Mouse (Mus musculus) intestine, embryonic 16.5 days (tissue): ENCODE data around the gene A730009L09Rik. TPM values are rescaled to one million over a fixed set of nuclear protein-coding genes. Genes with fewer than 3 reads are reported as not detected.

ENCODE experiments used
- ATAC-seq: fragments of 200-750 bp; cut with Nextera tagmentation; 2 replicates; pipeline ENCODE4 v1.8.0; 2017; ENCODE audit warnings: moderate TSS enrichment, moderate library complexity
- H3K27ac ChIP-seq: fragments of 300-500 bp; sonication (generic); 2 replicates; pipeline ENCODE4 v1.5.1; 2014; ENCODE audit warnings: mild to moderate bottlenecking, low read length
- H3K27me3 ChIP-seq: fragments of 300-500 bp; sonication (generic); replicated peaks from 2 replicates; pipeline ENCODE4 v1.6.1; 2014; ENCODE audit warnings: low read length, control low read depth, mixed read lengths; ENCODE audit not compliant: control insufficient read depth, insufficient read depth
- H3K36me3 ChIP-seq: fragments of 300-500 bp; sonication (generic); 2 replicates; pipeline ENCODE4 v1.6.1; 2014; ENCODE audit warnings: low read length, control low read depth; ENCODE audit not compliant: control insufficient read depth, insufficient read depth
- H3K4me1 ChIP-seq: fragments of 300-500 bp; sonication (generic); 2 replicates; pipeline ENCODE4 v1.6.1; 2014; ENCODE audit warnings: low read length, control low read depth, mixed read lengths; ENCODE audit not compliant: control insufficient read depth, insufficient read depth
- H3K4me2 ChIP-seq: fragments of 300-500 bp; sonication (generic); 2 replicates; pipeline ENCODE4 v1.6.1; 2014; ENCODE audit warnings: low read depth, low read length, control low read depth
- H3K4me3 ChIP-seq: fragments of 300-500 bp; sonication (generic); 2 replicates; pipeline ENCODE4 v1.5.1; 2014; ENCODE audit warnings: mild to moderate bottlenecking, low read length
- H3K9ac ChIP-seq: fragments of 300-500 bp; sonication (generic); 2 replicates; pipeline ENCODE4 v1.6.1; 2014; ENCODE audit warnings: low read depth, low read length
- H3K9me3 ChIP-seq: fragments of 300-500 bp; sonication (generic); 2 replicates; pipeline ENCODE4 v1.6.1; 2016; ENCODE audit warnings: low read length, control low read depth; ENCODE audit not compliant: control insufficient read depth
- WGBS: fragments of 180-500 bp; shearing (Covaris S2); extraction: QIAGEN DNeasy Blood & Tissue Kit; methylation state at CpG from one replicate; pipeline ENCODE4 v1.1.7; 2014; 5-methylcytosine and 5-hydroxymethylcytosine counted together
- polyA plus RNA-seq: library from polyadenylated mRNA; unstranded; fragments of >200 nt; fragmentation: Nextera tagmentation; extraction: Ambion mirVana; gene quantifications from 2 replicates; pipeline ENCODE4 v1.2.1, GENCODE M21; 2015

A730009L09Rik gene
- polyA plus RNA-seq, 1 experiment from 2014 or later = not detected

DNA sequence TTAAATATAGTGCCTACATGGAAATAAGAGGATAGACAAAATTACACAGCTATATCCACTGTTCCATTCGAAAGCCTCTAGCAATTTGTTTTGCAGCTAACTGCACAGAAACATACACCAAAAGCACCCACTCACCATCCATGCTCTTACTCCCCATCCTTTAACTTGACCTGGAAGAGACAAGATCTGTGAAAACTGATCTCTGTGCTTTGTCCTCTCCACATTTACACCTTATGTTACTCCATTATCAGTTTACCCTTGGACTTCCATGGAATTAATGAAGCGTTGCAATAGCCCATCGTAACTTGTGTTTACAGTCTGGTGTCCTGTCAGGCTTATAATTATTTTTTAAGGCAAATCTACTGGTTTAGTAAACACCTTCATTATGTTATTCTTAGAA, 20.1 kb upstream of the A730009L09Rik start:
- Histone ChIP-seq H3K4me3 (no peak overlapping the region), H3K4me2 (no peak overlapping the region), H3K4me1 (no peaks in the 10 kb centered on the region), H3K27ac (no peak overlapping the region), H3K27me3 (no peaks in the 10 kb centered on the region), H3K9me3 (no peaks in the 10 kb centered on the region), H3K9ac (no peak overlapping the region), H3K36me3 (no peaks in the 10 kb centered on the region)
- no peak for ATAC-seq
- WGBS = 80% methylated on average over 3 of the region's 3 CpGs

DNA sequence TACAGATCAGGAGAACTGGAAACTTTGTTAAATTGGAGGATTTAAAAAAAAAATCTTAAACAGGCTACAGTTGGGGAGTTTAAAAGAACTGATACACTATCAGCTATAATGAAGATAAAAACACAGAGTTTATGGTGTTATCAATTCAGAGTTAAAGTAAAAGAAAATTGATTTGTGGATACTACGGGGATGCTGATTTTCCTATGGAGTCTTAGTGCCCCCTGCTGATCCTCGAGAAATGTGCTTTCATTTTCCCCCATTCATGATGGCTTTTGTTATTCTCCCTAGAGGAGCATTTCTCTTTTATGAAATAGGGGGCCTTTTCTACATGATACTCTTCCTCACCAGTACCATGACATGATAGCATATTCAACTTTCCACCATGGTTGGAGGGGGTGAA, 19.5 kb upstream of the A730009L09Rik start:
- WGBS = 37% methylated on average over 2 of the region's 2 CpGs

DNA sequence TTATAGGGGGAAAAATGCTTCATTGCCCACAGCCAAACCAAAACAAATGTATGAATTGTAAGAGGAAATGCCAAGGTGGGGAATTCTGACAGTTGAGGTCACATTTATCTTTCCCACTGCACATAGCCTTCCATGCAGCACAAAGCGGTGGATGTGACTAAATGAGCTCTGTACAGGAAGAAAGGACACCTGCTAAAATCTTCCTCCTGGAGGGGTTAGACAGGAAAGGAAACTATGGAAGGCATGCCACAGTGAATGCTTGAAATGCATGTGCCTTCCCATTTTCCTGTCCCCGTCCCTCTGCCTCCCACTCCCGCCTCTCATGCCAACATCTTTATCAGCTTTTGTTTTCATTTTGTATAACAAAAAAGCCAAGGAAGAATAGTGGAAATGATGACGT, 7.2 kb upstream of the A730009L09Rik start:
- no peak overlapping the region for H3K4me2 ChIP-seq
- H3K4me3 ChIP-seq = no peak overlapping the region
- WGBS = 78% methylated on average over 4 of the region's 4 CpGs
- no peaks in the 10 kb centered on the region for H3K27me3 ChIP-seq
- H3K9ac ChIP-seq = no peak overlapping the region
- no peak for ATAC-seq
- H3K27ac ChIP-seq = no peak overlapping the region
- H3K36me3 ChIP-seq = no peaks in the 10 kb centered on the region
- H3K4me1 ChIP-seq = no peaks in the 10 kb centered on the region
- no peaks in the 10 kb centered on the region for H3K9me3 ChIP-seq

More for the DNA sequence above, 19.5 kb upstream of the A730009L09Rik start:
- no peak overlapping the region for H3K4me2 ChIP-seq
- H3K9me3 ChIP-seq = no peaks in the 10 kb centered on the region
- H3K4me3 ChIP-seq = no peak overlapping the region
- no peaks in the 10 kb centered on the region for H3K36me3 ChIP-seq
- no peak for ATAC-seq
- no peak overlapping the region for H3K27ac ChIP-seq
- no peaks in the 10 kb centered on the region for H3K27me3 ChIP-seq
- no peaks in the 10 kb centered on the region for H3K4me1 ChIP-seq
- H3K9ac ChIP-seq = no peak overlapping the region

DNA sequence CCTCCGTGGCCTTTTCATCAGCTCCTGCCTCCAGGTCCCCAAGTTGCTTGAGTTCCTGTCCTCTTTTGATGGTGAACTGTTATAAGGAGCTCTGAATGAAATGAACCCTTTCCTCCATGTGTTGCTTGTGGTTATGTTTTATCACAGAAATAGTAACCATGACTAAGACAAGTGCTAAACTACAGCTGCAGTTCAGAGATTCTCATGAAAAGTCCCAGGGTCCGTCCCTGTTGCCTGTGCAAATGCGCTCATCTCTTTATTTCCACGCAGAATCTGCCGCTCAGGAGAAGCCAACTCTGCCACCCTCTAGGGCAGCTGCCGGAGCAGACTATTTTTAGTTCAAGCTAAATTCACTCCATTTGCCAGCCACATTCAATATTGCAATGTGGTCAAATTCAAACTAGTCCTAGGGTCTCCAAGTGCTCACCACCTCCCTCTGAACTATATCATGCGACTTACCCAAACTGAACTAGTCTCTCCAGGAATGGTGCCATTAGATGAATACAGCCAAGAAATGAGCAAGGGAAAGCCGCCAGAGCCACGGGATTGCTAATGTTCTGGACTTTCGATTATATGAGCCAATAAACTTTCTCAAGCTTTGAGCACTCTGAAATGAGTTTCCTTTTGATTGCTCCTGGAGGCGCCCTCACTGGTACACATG, 7.2 kb downstream of the A730009L09Rik start:
- H3K27ac ChIP-seq = no peak overlapping the region
- no peaks in the 10 kb centered on the region for H3K9me3 ChIP-seq
- WGBS = 91% methylated on average over 11 of the region's 11 CpGs
- no peak overlapping the region for H3K4me2 ChIP-seq
- no peak overlapping the region for H3K9ac ChIP-seq
- H3K4me3 ChIP-seq = no peak overlapping the region
- no peak for ATAC-seq
- no peaks in the 10 kb centered on the region for H3K4me1 ChIP-seq
- no peaks in the 10 kb centered on the region for H3K36me3 ChIP-seq
- no peaks in the 10 kb centered on the region for H3K27me3 ChIP-seq

DNA sequence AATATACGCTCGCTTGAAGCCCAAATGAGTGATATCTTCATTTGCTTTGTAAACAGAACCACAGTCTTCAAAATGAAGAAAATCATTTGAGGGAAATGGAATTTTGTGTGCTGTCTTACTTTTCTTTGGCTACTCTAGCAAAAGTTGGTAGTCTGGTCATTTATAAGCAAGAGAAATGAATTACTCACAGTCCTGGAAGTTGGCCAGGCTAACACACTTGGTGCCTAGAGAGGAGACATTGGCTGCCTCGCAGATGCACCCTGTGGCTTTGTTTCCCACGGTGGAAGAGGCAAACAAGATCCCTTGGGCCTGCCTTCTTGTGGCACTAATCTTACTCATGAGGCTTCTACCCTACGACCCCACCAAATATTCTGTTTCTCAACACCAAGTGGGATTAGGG, 8.1 kb downstream of the A730009L09Rik start:
- WGBS = 85% methylated on average over 5 of the region's 5 CpGs
- ATAC-seq = no peak

DNA sequence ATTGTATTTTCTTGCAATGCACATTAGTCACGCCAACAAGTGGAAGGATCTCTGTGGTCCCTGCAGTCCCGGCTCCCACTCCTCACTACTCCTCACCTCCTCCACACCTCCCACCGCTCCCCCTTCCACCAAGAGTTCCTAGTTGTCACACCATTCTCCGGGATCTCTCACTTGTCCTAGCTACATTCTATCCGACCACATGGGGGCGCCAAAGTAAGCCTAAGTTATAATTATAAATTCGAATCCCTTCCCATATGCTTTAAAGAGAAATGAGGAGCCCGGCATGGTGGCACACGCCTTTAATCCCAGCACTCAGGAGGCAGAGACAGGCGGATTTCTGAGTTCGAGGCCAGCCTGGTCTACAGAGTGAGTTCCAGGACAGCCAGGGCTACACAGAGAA, 12.5 kb downstream of the A730009L09Rik start:
- no peak for ATAC-seq
- Histone ChIP-seq H3K36me3 (no peaks in the 10 kb centered on the region), H3K27me3 (no peaks in the 10 kb centered on the region), H3K4me2 (no peak overlapping the region), H3K4me3 (no peak overlapping the region), H3K9ac (no peak overlapping the region), H3K27ac (no peak overlapping the region), H3K9me3 (no peaks in the 10 kb centered on the region), H3K4me1 (no peaks in the 10 kb centered on the region)
- 56% methylated on average over 11 of the region's 11 CpGs for WGBS

More for the DNA sequence above, 8.1 kb downstream of the A730009L09Rik start:
- no peak overlapping the region for H3K4me3 ChIP-seq
- no peak overlapping the region for H3K27ac ChIP-seq
- no peaks in the 10 kb centered on the region for H3K36me3 ChIP-seq
- H3K9me3 ChIP-seq = no peaks in the 10 kb centered on the region
- no peaks in the 10 kb centered on the region for H3K27me3 ChIP-seq
- no peak overlapping the region for H3K9ac ChIP-seq
- no peak overlapping the region for H3K4me2 ChIP-seq
- no peaks in the 10 kb centered on the region for H3K4me1 ChIP-seq

DNA sequence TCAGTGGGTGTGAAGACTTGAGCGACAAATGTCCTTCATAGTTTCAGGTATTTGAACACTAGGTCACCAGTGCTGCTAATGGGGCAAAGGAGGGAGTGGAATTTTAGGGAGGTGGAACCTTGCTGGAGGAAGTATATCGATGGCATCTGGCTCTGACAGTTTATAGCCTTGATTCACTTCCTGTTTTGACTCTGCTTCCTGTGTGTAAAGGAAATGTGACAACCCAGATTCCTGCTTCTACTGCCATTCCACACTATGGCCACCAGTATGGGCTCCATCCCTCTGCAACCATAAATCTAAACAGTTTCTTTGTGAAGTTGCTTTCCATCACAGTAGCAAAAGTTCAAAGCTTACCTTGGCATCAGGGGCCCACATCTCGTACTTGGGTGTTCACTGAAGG, 17.9 kb downstream of the A730009L09Rik start:
- Histone ChIP-seq H3K4me1 (no peaks in the 10 kb centered on the region), H3K4me2 (no peak overlapping the region), H3K27ac (no peak overlapping the region), H3K27me3 (no peaks in the 10 kb centered on the region), H3K9ac (no peak overlapping the region), H3K9me3 (no peaks in the 10 kb centered on the region), H3K4me3 (no peak overlapping the region), H3K36me3 (no peaks in the 10 kb centered on the region)
- ATAC-seq = no peak
- WGBS = 89% methylated on average over 3 of the region's 3 CpGs

DNA sequence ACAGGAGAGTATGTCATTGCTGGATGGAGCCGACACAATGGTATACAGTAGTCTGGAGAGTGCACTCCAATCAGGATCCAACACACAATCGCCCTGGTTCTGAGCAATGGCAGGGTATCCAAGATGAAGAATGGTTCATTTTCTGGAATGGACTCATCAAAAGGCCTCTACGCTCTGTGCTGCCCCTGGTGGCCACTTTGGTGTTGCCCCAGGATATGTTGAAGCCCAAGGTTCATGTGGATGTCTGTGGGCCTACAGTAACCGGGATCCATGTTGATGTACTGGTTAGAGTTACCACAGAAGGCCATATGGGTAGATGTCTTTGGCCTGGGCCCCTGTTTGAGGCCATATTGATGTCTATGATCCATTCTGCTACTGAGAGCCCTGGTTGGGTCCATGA, 31.1 kb downstream of the A730009L09Rik start:
- no peak overlapping the region for H3K4me2 ChIP-seq
- no peak for ATAC-seq

DNA sequence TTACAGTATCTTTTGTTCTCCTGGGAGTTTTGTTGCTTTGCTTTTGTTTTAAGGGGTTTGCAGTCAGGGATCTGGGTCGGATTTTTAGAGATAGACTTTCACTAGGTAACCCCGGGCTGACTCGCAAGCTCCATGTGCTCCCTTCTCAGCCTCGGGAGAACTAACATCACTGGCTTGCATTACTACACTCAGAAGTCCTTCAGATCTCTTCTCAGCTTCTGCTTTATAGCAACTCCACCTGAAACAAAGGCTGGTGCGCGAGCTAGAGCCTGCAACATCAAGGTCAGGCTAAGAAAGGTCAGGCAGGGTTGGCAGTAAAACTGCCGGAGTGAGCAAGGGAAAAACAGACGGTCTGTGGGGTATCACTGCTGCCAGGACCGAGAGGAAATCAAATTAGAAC, 34.2 kb downstream of the A730009L09Rik start:
- Histone ChIP-seq H3K27ac (no peak overlapping the region), H3K9me3 (no peaks in the 10 kb centered on the region), H3K4me3 (no peak overlapping the region), H3K36me3 (no peaks in the 10 kb centered on the region), H3K27me3 (no peaks in the 10 kb centered on the region), H3K4me2 (no peak overlapping the region), H3K4me1 (no peaks in the 10 kb centered on the region), H3K9ac (no peak overlapping the region)
- no peak for ATAC-seq
- WGBS = 45% methylated on average over 9 of the region's 9 CpGs

More for the DNA sequence above, 31.1 kb downstream of the A730009L09Rik start:
- H3K4me1 ChIP-seq = no peaks in the 10 kb centered on the region
- H3K9me3 ChIP-seq = no peaks in the 10 kb centered on the region
- no peak overlapping the region for H3K4me3 ChIP-seq
- no peaks in the 10 kb centered on the region for H3K36me3 ChIP-seq
- 89% methylated on average over 4 of the region's 4 CpGs for WGBS
- no peaks in the 10 kb centered on the region for H3K27me3 ChIP-seq
- H3K27ac ChIP-seq = no peak overlapping the region
- H3K9ac ChIP-seq = no peak overlapping the region

DNA sequence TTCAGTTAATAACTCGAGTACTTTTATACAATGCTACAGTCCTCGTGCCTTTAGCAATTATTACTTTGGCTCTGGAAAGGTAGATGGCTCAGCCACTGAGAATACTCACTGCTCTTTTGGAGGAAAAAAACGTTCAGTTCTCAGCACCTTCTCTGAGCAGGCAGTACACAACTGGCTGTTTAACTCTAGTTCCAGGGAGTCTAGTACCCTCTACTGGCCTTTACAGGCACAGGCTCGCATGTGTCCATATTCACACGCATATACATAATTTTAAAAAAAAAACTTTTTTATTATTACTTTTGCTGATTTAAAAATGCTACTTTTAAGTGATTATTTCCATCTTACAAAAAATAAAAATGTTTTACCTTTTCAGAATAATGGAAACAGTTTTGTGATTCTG, 35.5 kb downstream of the A730009L09Rik start:
- 82% methylated on average over 5 of the region's 5 CpGs for WGBS
- no peaks in the 10 kb centered on the region for H3K36me3 ChIP-seq
- no peak overlapping the region for H3K9ac ChIP-seq
- no peak overlapping the region for H3K4me2 ChIP-seq
- no peak overlapping the region for H3K4me3 ChIP-seq
- no peaks in the 10 kb centered on the region for H3K27me3 ChIP-seq
- ATAC-seq = no peak
- no peaks in the 10 kb centered on the region for H3K9me3 ChIP-seq
- H3K27ac ChIP-seq = no peak overlapping the region
- H3K4me1 ChIP-seq = no peaks in the 10 kb centered on the region
